9 mouse cellular contexts compared by ENCODE assay signal in genomic region chr5:67842306-67842705, GRCm38 (mm10). TPM values are rescaled to one million over a fixed set of nuclear protein-coding genes. Genes with fewer than 3 reads are reported as not detected.
DNase-seq lines count a peak whose midpoint lies in the region; ATAC-seq and TF ChIP-seq lines count a peak whose summit lies in the region.
"Had no signal": no experiment of that assay in that cellular context is flagged by ENCODE, and none has a peak within 500 bp of the region (broad histone marks: within the 10 kb centered on the region; RNA-seq: fewer than 3 reads in every experiment).

No protein-coding gene starts in this region.

- no peak for ATAC-seq in lung, embryonic 16.5 days (ENCODE audit: low read depth)
- peak; percentile 7; the same call in 1 of the 2 replicates for ATAC-seq in forebrain, embryonic 14.5 days
- ATAC-seq in midbrain, embryonic 11.5 days (ENCODE audit: low FRiP score): peak; percentile 36
- ATAC-seq in stomach, postnatal 0 days (ENCODE audit: low FRiP score, low TSS enrichment): peak; percentile 84
- ATAC-seq: Patski had no signal

- intact Hi-C loops in gastrocnemius, postnatal 14 days (cut with DNase I; ENCODE audit: low total_unique reads): no loop called here

- H3K27me3 ChIP-seq in lung, embryonic 16.5 days (ENCODE audit: control insufficient read depth, insufficient read depth, low read depth, low read length): no peaks in the 10 kb centered on the region
- no peaks in the 10 kb centered on the region for H3K27me3 ChIP-seq in forebrain, embryonic 14.5 days (replicated peaks; ENCODE audit: control insufficient read depth, insufficient read depth, low read length)
- no peaks in the 10 kb centered on the region for H3K27me3 ChIP-seq in midbrain, embryonic 11.5 days (ENCODE audit: control insufficient read depth, insufficient read depth, low read length)
- no peaks in the 10 kb centered on the region for H3K27me3 ChIP-seq in stomach, postnatal 0 days (ENCODE audit: control insufficient read depth, insufficient read depth, low read length)
- H3K27me3 ChIP-seq: Patski had no signal

- H3K9me3 ChIP-seq in lung, embryonic 16.5 days (ENCODE audit: control insufficient read depth, low read length): no peaks in the 10 kb centered on the region
- H3K9me3 ChIP-seq in forebrain, embryonic 14.5 days (replicated peaks; ENCODE audit: control insufficient read depth, low read length): no peaks in the 10 kb centered on the region
- no peaks in the 10 kb centered on the region for H3K9me3 ChIP-seq in midbrain, embryonic 11.5 days (ENCODE audit: control insufficient read depth, low read length)
- H3K9me3 ChIP-seq in stomach, postnatal 0 days (ENCODE audit: control insufficient read depth, low read length): no peaks in the 10 kb centered on the region
- H3K9me3 ChIP-seq: limb, embryonic 13.5 days had no signal

- TF ChIP-seq EP300 in stomach, postnatal 0 days (optimal IDR thresholded peaks at IDR 0.05): no peak

- H3K36me3 ChIP-seq in lung, embryonic 16.5 days (ENCODE audit: control insufficient read depth, insufficient read depth, low read length): no peaks in the 10 kb centered on the region
- no peaks in the 10 kb centered on the region for H3K36me3 ChIP-seq in forebrain, embryonic 14.5 days (ENCODE audit: control insufficient read depth, insufficient read depth, low read length)
- no peaks in the 10 kb centered on the region for H3K36me3 ChIP-seq in midbrain, embryonic 11.5 days (ENCODE audit: control insufficient read depth, insufficient read depth, low read length)
- no peaks in the 10 kb centered on the region for H3K36me3 ChIP-seq in stomach, postnatal 0 days (ENCODE audit: control insufficient read depth, insufficient read depth, low read length)
- H3K36me3 ChIP-seq: limb, embryonic 13.5 days had no signal

- no peak overlapping the region for H3K9ac ChIP-seq in lung, embryonic 16.5 days (ENCODE audit: low read length)
- no peak overlapping the region for H3K9ac ChIP-seq in forebrain, embryonic 14.5 days (ENCODE audit: low read length)
- no peak overlapping the region for H3K9ac ChIP-seq in midbrain, embryonic 11.5 days (ENCODE audit: low read length)
- H3K9ac ChIP-seq in stomach, postnatal 0 days (ENCODE audit: low read length): no peak overlapping the region
- H3K9ac ChIP-seq: limb, embryonic 13.5 days had no signal

- peak overlapping the region; percentile 22; the same call in 1 of the 2 replicates for H3K27ac ChIP-seq in lung, embryonic 16.5 days (ENCODE audit: low read length)
- H3K27ac ChIP-seq in forebrain, embryonic 14.5 days (ENCODE audit: low read depth, low read length): peak overlapping the region; percentile 40
- H3K27ac ChIP-seq in midbrain, embryonic 11.5 days (ENCODE audit: low read depth, low read length): peak overlapping the region; percentile 44
- H3K27ac ChIP-seq in stomach, postnatal 0 days (replicated peaks): peak overlapping the region; percentile 45; the same call in 1 of the 2 replicates
- H3K27ac ChIP-seq: limb, embryonic 13.5 days had no signal

- WGBS in lung, embryonic 16.5 days: 34% methylated on average over 6 of the region's 6 CpGs
- 4% methylated on average over 6 of the region's 6 CpGs for WGBS in forebrain, embryonic 14.5 days
- 27% methylated on average over 6 of the region's 6 CpGs for WGBS in midbrain, embryonic 11.5 days
- WGBS in stomach, postnatal 0 days: 36% methylated on average over 6 of the region's 6 CpGs

- H3K4me2 ChIP-seq in lung, embryonic 16.5 days (ENCODE audit: low read depth, low read length): no peak overlapping the region
- no peak overlapping the region; the same call in 1 of the 2 replicates for H3K4me2 ChIP-seq in forebrain, embryonic 14.5 days (ENCODE audit: low read length)
- H3K4me2 ChIP-seq in midbrain, embryonic 11.5 days: no peak overlapping the region
- H3K4me2 ChIP-seq in stomach, postnatal 0 days (replicated peaks; ENCODE audit: low read depth): no peak overlapping the region
- H3K4me2 ChIP-seq: limb, embryonic 13.5 days had no signal

- TF ChIP-seq CTCF in stomach, postnatal 0 days (IDR thresholded peaks at IDR 0.05; ENCODE audit: low read depth): peak; percentile 62

- no peak overlapping the region for H3K4me3 ChIP-seq in lung, embryonic 16.5 days (ENCODE audit: low read length)
- no peak overlapping the region for H3K4me3 ChIP-seq in forebrain, embryonic 14.5 days (ENCODE audit: low read depth, low read length)
- no peak overlapping the region for H3K4me3 ChIP-seq in midbrain, embryonic 11.5 days (ENCODE audit: low read depth, low read length)
- H3K4me3 ChIP-seq in stomach, postnatal 0 days (ENCODE audit: low read depth, low read length): no peak overlapping the region
- H3K4me3 ChIP-seq: limb, embryonic 13.5 days had no signal

- H3K4me1 ChIP-seq in lung, embryonic 16.5 days (replicated peaks; ENCODE audit: control insufficient read depth, insufficient read depth, low read length): peaks cover 2% of the 10 kb centered on the region; the same call in 1 of the 2 replicates
- peaks cover 32% of the 10 kb centered on the region for H3K4me1 ChIP-seq in forebrain, embryonic 14.5 days (ENCODE audit: control insufficient read depth, insufficient read depth, low read length)
- H3K4me1 ChIP-seq in midbrain, embryonic 11.5 days (ENCODE audit: control insufficient read depth, insufficient read depth, low read length): peaks cover 32% of the 10 kb centered on the region
- no peaks in the 10 kb centered on the region for H3K4me1 ChIP-seq in stomach, postnatal 0 days (replicated peaks; ENCODE audit: control insufficient read depth, insufficient read depth)

- DNase-seq in lung, postnatal 25 days (ENCODE audit: low spot score): no peak
- peak; percentile 71 for DNase-seq in forebrain, embryonic 14.5 days (ENCODE audit: low spot score)
- no peak for DNase-seq in midbrain, embryonic 11.5 days (ENCODE audit: low spot score, missing footprints)
- DNase-seq in stomach, postnatal 0 days (ENCODE audit: low spot score): peak; percentile 77
- no peak for DNase-seq in gastrocnemius, postnatal 14 days
- DNase-seq in spleen, adult 18-20 months: no peak

RNA-seq across cellular contexts. Expression of gene Atp8a1, which starts 4.9 kb away (rescaled TPM):
- 55.2 and 57.3 TPM in 2 replicates for polyA plus RNA-seq in lung, embryonic 16.5 days (2015; fragmentation: Nextera tagmentation; extraction: Ambion mirVana)
- polyA plus RNA-seq in forebrain, embryonic 14.5 days (2014; fragmentation: Nextera tagmentation; extraction: Ambion mirVana): 24.2 and 30.2 TPM in 2 replicates
- 31.9 and 33.4 TPM in 2 replicates for polyA plus RNA-seq in midbrain, embryonic 11.5 days (2014; fragmentation: Nextera tagmentation; extraction: Ambion mirVana)
- polyA plus RNA-seq in stomach, postnatal 0 days (2015; fragmentation: Nextera tagmentation; extraction: Ambion mirVana): 3.3 and 4.2 TPM in 2 replicates
- total RNA-seq in gastrocnemius, postnatal 14 days (2021): 10 to 100 TPM; 14.2 to 14.4 TPM

Comparison
In these comparisons a context has a peak if more than half of its experiments do, and no peak if none do; other contexts are left out.
1. DNase-seq: peak in forebrain, embryonic 14.5 days (single experiment) and stomach, postnatal 0 days (single experiment); none in lung, postnatal 25 days (single experiment), midbrain, embryonic 11.5 days (single experiment), gastrocnemius, postnatal 14 days (single experiment) and spleen, adult 18-20 months (0 of 2).
2. Peak in every context shown above with its lines, with median percentiles within 50 percentile points of each other: H3K27ac ChIP-seq.